Mouse (Mus musculus): ENCODE results near the gene Meis2. TPM values are rescaled to one million over a fixed set of nuclear protein-coding genes. Genes with fewer than 3 reads are reported as not detected.

The Meis2 gene
- total RNA-seq, 1 experiment, result 12.4 TPM

DNA sequence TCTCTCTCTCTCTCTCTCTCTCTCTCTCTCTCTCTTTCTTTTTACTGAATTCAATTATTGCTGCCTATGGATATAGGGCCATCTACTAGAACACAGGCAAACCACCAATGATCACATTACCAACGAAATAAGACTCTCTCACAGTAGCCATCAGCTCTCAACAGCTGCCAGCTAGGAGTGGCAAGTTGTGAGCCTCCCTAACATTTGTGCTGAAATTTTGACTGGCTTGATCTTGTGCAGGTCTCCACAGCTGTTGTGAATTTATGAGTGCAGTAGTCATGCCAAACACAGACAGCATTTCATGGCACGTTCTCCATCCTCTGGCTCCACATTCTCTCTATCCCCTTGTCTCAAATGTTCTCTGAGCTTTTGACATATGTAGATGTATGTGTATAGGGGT, 15.3 kb upstream of the Meis2 start:
- TF ChIP-seq MAFK (IDR thresholded peaks at IDR 0.05; ENCODE audit: insufficient read depth, low read depth, low read length), result no peak
- no peak overlapping the region for H3K27ac ChIP-seq (ENCODE audit: insufficient read depth, low read depth, low read length, poor library complexity, severe bottlenecking)
- H3K4me1 ChIP-seq (ENCODE audit: control insufficient read depth in 2 of 2, insufficient read depth in 2 of 2, low read length in 2 of 2, poor library complexity in 1 of 2), result no peaks in the 10 kb centered on the region
- H3K36me3 ChIP-seq (ENCODE audit: control insufficient read depth, insufficient read depth, low read length, poor library complexity, severe bottlenecking), result no peaks in the 10 kb centered on the region
- no peak overlapping the region for H3K9ac ChIP-seq (ENCODE audit: insufficient read depth, low read depth, low read length, poor library complexity, severe bottlenecking)
- H3K9me3 ChIP-seq (ENCODE audit: control insufficient read depth, insufficient read depth, low read depth, low read length), result no peaks in the 10 kb centered on the region
- in situ Hi-C loops (cut with MboI; ENCODE audit: low sequenced_read_pairs in 2 of 2, unreplicated experiment in 2 of 2), result loop anchor here in 1 of 2 experiments (25.0 kb wide), 1 partner anchor 969 kb away; no protein-coding TSS in a partner anchor
- no peak for DNase-seq (ENCODE audit: low read depth, low spot score)
- no peak overlapping the region for H3K4me3 ChIP-seq (ENCODE audit: insufficient read depth in 1 of 2, low read depth in 1 of 2, low read length in 2 of 2, poor library complexity in 1 of 2, severe bottlenecking in 1 of 2)

DNA sequence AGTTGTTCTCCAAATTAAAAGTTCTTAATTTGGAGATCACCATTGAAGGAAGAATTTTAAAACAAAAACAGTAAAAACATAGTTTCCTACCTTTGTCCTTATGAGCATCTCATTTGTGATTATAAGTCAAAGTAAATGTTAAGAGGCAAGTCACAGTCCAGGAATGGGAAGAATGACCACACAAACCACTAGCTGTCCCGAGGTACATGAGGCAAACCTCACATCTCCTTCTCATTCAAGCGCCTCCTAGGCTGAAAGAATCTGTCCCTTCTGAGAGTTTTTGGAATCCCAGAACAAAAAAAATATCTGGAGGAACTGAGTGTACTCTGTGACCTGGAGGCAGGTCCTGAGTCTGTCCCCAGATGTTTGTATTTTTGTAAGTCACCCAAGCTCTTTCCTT, 13.2 kb upstream of the Meis2 start:
- no peak for TF ChIP-seq MAFK (IDR thresholded peaks at IDR 0.05; ENCODE audit: insufficient read depth, low read depth, low read length)
- Histone ChIP-seq H3K4me1 (ENCODE audit: control insufficient read depth in 2 of 2, insufficient read depth in 2 of 2, low read length in 2 of 2, poor library complexity in 1 of 2) (0 out of 4 replicates have a peak, but pooled peaks cover 0 to 2% of the 10 kb centered on the region in 2 experiments), H3K9me3 (ENCODE audit: control insufficient read depth, insufficient read depth, low read depth, low read length) (no peaks in the 10 kb centered on the region), H3K9ac (ENCODE audit: insufficient read depth, low read depth, low read length, poor library complexity, severe bottlenecking) (no peak overlapping the region), H3K36me3 (ENCODE audit: control insufficient read depth, insufficient read depth, low read length, poor library complexity, severe bottlenecking) (no peaks in the 10 kb centered on the region), H3K4me3 (ENCODE audit: insufficient read depth in 1 of 2, low read depth in 1 of 2, low read length in 2 of 2, poor library complexity in 1 of 2, severe bottlenecking in 1 of 2) (no peak overlapping the region), H3K27ac (ENCODE audit: insufficient read depth, low read depth, low read length, poor library complexity, severe bottlenecking) (no peak overlapping the region)
- no peak for DNase-seq (ENCODE audit: low read depth, low spot score)
- in situ Hi-C loops (cut with MboI; ENCODE audit: low sequenced_read_pairs in 2 of 2, unreplicated experiment in 2 of 2), result loop anchor here in 1 of 2 experiments (25.0 kb wide), 1 partner anchor 967 kb away; no protein-coding TSS in a partner anchor

DNA sequence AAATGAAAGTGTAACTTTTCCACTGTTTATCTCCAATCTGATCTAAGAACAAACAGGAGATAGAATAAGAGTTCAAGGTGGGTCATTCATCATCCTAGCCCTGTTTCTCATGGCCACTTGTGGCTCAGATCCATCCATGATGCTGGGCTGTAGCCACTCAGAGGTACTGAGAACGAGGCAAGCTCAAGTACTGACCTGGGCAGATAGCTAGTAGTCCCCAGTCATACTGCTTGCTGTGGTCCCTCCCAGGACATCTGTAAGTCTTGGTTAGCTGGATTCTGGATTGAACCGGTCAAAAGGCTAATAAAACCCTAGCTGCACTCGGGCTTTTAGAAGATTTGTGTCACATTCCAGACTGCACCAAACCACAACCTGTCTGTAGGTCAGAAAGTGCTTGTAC, 12.1 kb upstream of the Meis2 start:
- H3K27ac ChIP-seq (ENCODE audit: insufficient read depth, low read depth, low read length, poor library complexity, severe bottlenecking), result no peak overlapping the region
- H3K9me3 ChIP-seq (ENCODE audit: control insufficient read depth, insufficient read depth, low read depth, low read length), result no peaks in the 10 kb centered on the region
- H3K9ac ChIP-seq (ENCODE audit: insufficient read depth, low read depth, low read length, poor library complexity, severe bottlenecking), result no peak overlapping the region
- no peaks in the 10 kb centered on the region for H3K36me3 ChIP-seq (ENCODE audit: control insufficient read depth, insufficient read depth, low read length, poor library complexity, severe bottlenecking)
- TF ChIP-seq HCFC1 (IDR thresholded peaks at IDR 0.05; ENCODE audit: borderline replicate concordance, insufficient read depth, low read length) (no peak), ZNF384 (IDR thresholded peaks at IDR 0.05; ENCODE audit: low read depth, low read length) (no peak), MAFK (IDR thresholded peaks at IDR 0.05; ENCODE audit: insufficient read depth, low read depth, low read length) (no peak), CHD2 (IDR thresholded peaks at IDR 0.05; ENCODE audit: low read depth, low read length) (no peak), ZC3H11A (IDR thresholded peaks at IDR 0.05; ENCODE audit: borderline replicate concordance, low read depth, low read length) (no peak)
- in situ Hi-C loops (cut with MboI; ENCODE audit: low sequenced_read_pairs in 2 of 2, unreplicated experiment in 2 of 2), result loop anchor here in 1 of 2 experiments (25.0 kb wide), 1 partner anchor 965 kb away; no protein-coding TSS in a partner anchor
- 0 out of 4 replicates have a peak, but pooled peaks cover 0 to 2% of the 10 kb centered on the region in 2 experiments for H3K4me1 ChIP-seq (ENCODE audit: control insufficient read depth in 2 of 2, insufficient read depth in 2 of 2, low read length in 2 of 2, poor library complexity in 1 of 2)
- no peak overlapping the region for H3K4me3 ChIP-seq (ENCODE audit: insufficient read depth in 1 of 2, low read depth in 1 of 2, low read length in 2 of 2, poor library complexity in 1 of 2, severe bottlenecking in 1 of 2)
- no peak for DNase-seq (ENCODE audit: low read depth, low spot score)

DNA sequence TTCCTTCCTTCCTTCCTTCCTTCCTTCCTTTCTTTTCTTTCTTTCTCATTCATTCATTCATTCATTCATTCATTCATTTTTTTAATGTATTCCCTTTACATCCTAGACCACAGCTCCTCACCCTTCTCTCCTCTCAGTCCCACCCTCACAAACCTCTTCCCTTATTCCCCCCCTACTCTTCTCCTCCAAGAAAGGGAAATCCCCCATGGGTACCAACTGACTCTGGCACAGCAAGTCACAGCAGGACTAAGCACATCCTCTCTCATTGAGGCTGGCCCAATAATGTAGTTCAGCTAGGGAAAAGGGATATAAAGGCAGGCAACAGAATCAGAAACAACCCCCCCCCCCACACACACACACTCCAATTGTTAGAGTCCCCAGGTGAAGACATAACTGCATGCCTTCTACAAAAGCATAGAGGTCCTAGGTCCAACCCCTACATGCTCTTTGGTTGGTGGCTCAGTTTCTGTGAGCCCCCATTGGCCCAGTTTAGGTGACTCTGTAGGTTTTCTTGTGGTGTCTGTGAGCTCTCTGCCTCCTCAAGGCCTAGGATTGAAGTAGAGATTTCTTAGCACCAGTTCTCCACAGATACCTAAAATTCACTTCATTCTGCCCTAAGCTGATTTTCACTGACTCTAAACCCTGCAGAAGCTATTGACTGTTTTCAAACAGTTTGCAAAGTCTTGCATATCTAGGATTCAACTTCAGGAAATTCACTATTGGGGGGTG, 11.3 kb upstream of the Meis2 start:
- DNase-seq (ENCODE audit: low read depth, low spot score), result no peak
- Histone ChIP-seq H3K36me3 (ENCODE audit: control insufficient read depth, insufficient read depth, low read length, poor library complexity, severe bottlenecking) (no peaks in the 10 kb centered on the region), H3K9me3 (ENCODE audit: control insufficient read depth, insufficient read depth, low read depth, low read length) (no peaks in the 10 kb centered on the region), H3K4me3 (ENCODE audit: insufficient read depth in 1 of 2, low read depth in 1 of 2, low read length in 2 of 2, poor library complexity in 1 of 2, severe bottlenecking in 1 of 2) (no peak overlapping the region), H3K27ac (ENCODE audit: insufficient read depth, low read depth, low read length, poor library complexity, severe bottlenecking) (no peak overlapping the region), H3K4me1 (ENCODE audit: control insufficient read depth in 2 of 2, insufficient read depth in 2 of 2, low read length in 2 of 2, poor library complexity in 1 of 2) (0 out of 4 replicates have a peak, but pooled peaks cover 0 to 2% of the 10 kb centered on the region in 2 experiments), H3K9ac (ENCODE audit: insufficient read depth, low read depth, low read length, poor library complexity, severe bottlenecking) (no peak overlapping the region)
- in situ Hi-C loops (cut with MboI; ENCODE audit: low sequenced_read_pairs in 2 of 2, unreplicated experiment in 2 of 2), result loop anchor here in 1 of 2 experiments (25.0 kb wide), 1 partner anchor 965 kb away; no protein-coding TSS in a partner anchor
- no peak for TF ChIP-seq ZNF384 (IDR thresholded peaks at IDR 0.05; ENCODE audit: low read depth, low read length)
- no peak for TF ChIP-seq CHD2 (IDR thresholded peaks at IDR 0.05; ENCODE audit: low read depth, low read length)
- TF ChIP-seq ZC3H11A (IDR thresholded peaks at IDR 0.05; ENCODE audit: borderline replicate concordance, low read depth, low read length), result no peak
- TF ChIP-seq HCFC1 (IDR thresholded peaks at IDR 0.05; ENCODE audit: borderline replicate concordance, insufficient read depth, low read length), result no peak
- no peak for TF ChIP-seq MAFK (IDR thresholded peaks at IDR 0.05; ENCODE audit: insufficient read depth, low read depth, low read length)

All from ES-E14 (cell line).